Mouse (Mus musculus): ENCODE measurements around the gene Lmod2. TPM values are rescaled to one million over a fixed set of nuclear protein-coding genes. Genes with fewer than 3 reads are reported as not detected.

The Lmod2 gene
- total and polyA plus RNA-seq, 3 experiments, result 0.11 TPM; not detected in 2

DNA sequence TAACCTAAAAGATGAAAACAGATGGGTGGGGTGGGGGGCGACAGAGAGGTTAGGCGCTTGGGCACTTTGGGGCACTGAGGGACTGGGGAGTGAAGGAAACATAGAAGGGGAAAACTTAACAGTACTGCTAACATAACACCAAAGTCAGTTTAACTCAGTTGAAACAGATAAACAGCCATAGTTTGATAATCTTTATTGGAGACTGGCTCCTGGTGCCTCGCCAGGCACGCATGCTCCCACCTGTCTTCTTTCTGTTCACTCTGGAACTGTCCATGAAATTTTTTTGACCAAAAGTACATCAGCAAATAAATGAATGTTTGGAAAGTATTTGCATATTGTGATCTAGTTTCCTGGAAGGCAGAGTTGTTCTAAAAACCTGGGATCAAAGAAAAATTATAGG, 43.7 kb downstream of the Lmod2 start:
- TF ChIP-seq POLR2AphosphoS5 (IDR thresholded peaks at IDR 0.05; ENCODE audit: insufficient replicate concordance, low read depth, low read length) (no peak), GATA2 (IDR thresholded peaks at IDR 0.05; ENCODE audit: borderline replicate concordance, low read depth, low read length) (no peak), GATA1 (IDR thresholded peaks at IDR 0.05; ENCODE audit: borderline replicate concordance, low read length) (no peak)
- no peaks in the 10 kb centered on the region for H3K27me3 ChIP-seq (ENCODE audit: insufficient read depth, low read length)
- no peak overlapping the region for H3K4me3 ChIP-seq (ENCODE audit: low read depth, low read length)
- DNase-seq (ENCODE audit: low spot score) (no peak), ATAC-seq (ENCODE audit: extremely low read depth, insufficient number of reproducible peaks, low FRiP score, poor library complexity, severe bottlenecking) (no peak)
- H3K36me3 ChIP-seq (replicated peaks), result peaks cover 42% of the 10 kb centered on the region
- H3K9me3 ChIP-seq (replicated peaks), result no peaks in the 10 kb centered on the region
- peaks cover 11% of the 10 kb centered on the region for H3K4me1 ChIP-seq (ENCODE audit: insufficient read depth, low read depth, low read length)

DNA sequence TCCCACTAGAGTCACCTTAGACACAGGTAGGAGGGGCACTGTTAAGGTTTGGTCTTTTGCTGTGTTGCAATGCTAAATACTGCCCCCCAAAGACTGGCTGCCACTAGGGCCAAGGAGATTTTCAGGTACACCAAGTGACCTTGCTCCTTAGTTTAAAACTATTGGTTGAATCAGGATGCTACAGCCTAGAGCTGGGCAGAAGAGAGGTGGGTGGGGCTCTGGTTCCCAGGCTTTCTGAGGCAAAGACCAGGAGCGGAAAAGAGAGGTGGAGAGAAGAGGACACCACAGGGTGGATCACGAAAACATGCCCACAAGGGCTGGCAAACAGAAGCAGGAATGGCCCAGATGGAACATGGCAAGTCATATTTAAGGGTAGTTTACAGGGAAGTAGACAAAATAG, 44.6 kb downstream of the Lmod2 start:
- Histone ChIP-seq H3K4me3 (ENCODE audit: low read depth, low read length) (no peak overlapping the region), H3K27me3 (ENCODE audit: insufficient read depth, low read length) (no peaks in the 10 kb centered on the region), H3K36me3 (replicated peaks) (peaks cover 40% of the 10 kb centered on the region), H3K4me1 (ENCODE audit: insufficient read depth, low read depth, low read length) (peaks cover 12% of the 10 kb centered on the region), H3K9me3 (replicated peaks) (no peaks in the 10 kb centered on the region)
- DNase-seq (ENCODE audit: low spot score) (no peak), ATAC-seq (ENCODE audit: extremely low read depth, insufficient number of reproducible peaks, low FRiP score, poor library complexity, severe bottlenecking) (no peak)
- no peak for TF ChIP-seq POLR2AphosphoS5 (IDR thresholded peaks at IDR 0.05; ENCODE audit: insufficient replicate concordance, low read depth, low read length)
- TF ChIP-seq GATA1 (IDR thresholded peaks at IDR 0.05; ENCODE audit: borderline replicate concordance, low read length), result no peak
- TF ChIP-seq TAL1 (conservative IDR thresholded peaks at IDR 0.05; ENCODE audit: low read depth, low read length), result no peak
- TF ChIP-seq CTCF (IDR thresholded peaks at IDR 0.05; ENCODE audit: low read depth, low read length), result no peak
- no peak for TF ChIP-seq GATA2 (IDR thresholded peaks at IDR 0.05; ENCODE audit: borderline replicate concordance, low read depth, low read length)

GRCm38 (mm10) chr6:24642960-24643359, 45.4 kb downstream of the Lmod2 start:
- Histone ChIP-seq H3K27me3 (ENCODE audit: insufficient read depth, low read length) (no peaks in the 10 kb centered on the region), H3K36me3 (replicated peaks) (peaks cover 37% of the 10 kb centered on the region), H3K4me1 (ENCODE audit: insufficient read depth, low read depth, low read length) (peaks cover 15% of the 10 kb centered on the region), H3K4me3 (ENCODE audit: low read depth, low read length) (no peak overlapping the region), H3K9me3 (replicated peaks) (no peaks in the 10 kb centered on the region)
- ATAC-seq (ENCODE audit: extremely low read depth, insufficient number of reproducible peaks, low FRiP score, poor library complexity, severe bottlenecking) (no peak), DNase-seq (ENCODE audit: low spot score) (no peak)
- TF ChIP-seq POLR2AphosphoS5 (IDR thresholded peaks at IDR 0.05; ENCODE audit: insufficient replicate concordance, low read depth, low read length) (no peak), CTCF (IDR thresholded peaks at IDR 0.05; ENCODE audit: low read depth, low read length) (no peak), GATA1 (IDR thresholded peaks at IDR 0.05; ENCODE audit: borderline replicate concordance, low read length) (no peak)

DNA sequence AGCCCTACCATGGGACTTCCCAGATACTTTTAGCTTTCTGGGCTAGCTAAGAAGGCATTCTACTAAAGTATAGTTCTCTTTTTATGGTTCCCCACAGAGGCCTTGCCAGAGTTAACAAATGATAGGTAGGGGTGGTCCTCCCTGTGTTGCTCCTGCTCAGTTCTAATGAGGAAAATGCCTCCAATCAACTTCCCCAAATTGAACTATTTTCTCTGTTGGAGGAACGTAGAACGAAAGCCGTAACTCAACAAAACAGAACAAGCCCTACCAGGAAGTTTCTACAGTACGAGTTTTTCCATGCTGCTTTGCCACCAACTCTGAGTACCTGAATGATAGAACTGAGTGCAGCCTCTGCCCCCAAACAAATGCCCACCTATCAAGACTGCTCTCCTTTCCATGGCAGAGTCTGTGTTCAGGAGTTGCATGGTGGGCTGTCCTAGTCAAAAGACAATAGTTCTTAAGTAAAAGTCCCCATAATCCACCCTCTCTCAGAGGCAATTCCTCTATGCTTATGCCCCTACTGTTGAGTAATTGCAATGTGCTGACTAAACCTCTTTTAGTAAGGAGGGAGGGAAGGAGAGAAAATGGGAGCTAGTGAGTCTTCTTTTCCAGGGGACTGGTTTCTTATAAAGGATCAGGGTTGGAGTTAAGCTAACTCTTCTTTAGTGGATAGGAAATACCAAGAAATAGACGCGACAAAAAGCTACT, 47.9 kb downstream of the Lmod2 start:
- Histone ChIP-seq H3K4me3 (ENCODE audit: low read depth, low read length) (no peak overlapping the region), H3K9me3 (replicated peaks) (no peaks in the 10 kb centered on the region), H3K27me3 (ENCODE audit: insufficient read depth, low read length) (no peaks in the 10 kb centered on the region), H3K36me3 (replicated peaks) (peaks cover 36% of the 10 kb centered on the region), H3K4me1 (ENCODE audit: insufficient read depth, low read depth, low read length) (peaks cover 21% of the 10 kb centered on the region)
- no peak for TF ChIP-seq GATA1 (IDR thresholded peaks at IDR 0.05; ENCODE audit: borderline replicate concordance, low read length)
- no peak for TF ChIP-seq CTCF (IDR thresholded peaks at IDR 0.05; ENCODE audit: low read depth, low read length)
- TF ChIP-seq GATA2 (IDR thresholded peaks at IDR 0.05; ENCODE audit: borderline replicate concordance, low read depth, low read length), result no peak
- TF ChIP-seq TAL1 (conservative IDR thresholded peaks at IDR 0.05; ENCODE audit: low read depth, low read length), result no peak
- no peak for TF ChIP-seq POLR2AphosphoS5 (IDR thresholded peaks at IDR 0.05; ENCODE audit: insufficient replicate concordance, low read depth, low read length)
- ATAC-seq (ENCODE audit: extremely low read depth, insufficient number of reproducible peaks, low FRiP score, poor library complexity, severe bottlenecking) (no peak), DNase-seq (ENCODE audit: low spot score) (no peak)

DNA sequence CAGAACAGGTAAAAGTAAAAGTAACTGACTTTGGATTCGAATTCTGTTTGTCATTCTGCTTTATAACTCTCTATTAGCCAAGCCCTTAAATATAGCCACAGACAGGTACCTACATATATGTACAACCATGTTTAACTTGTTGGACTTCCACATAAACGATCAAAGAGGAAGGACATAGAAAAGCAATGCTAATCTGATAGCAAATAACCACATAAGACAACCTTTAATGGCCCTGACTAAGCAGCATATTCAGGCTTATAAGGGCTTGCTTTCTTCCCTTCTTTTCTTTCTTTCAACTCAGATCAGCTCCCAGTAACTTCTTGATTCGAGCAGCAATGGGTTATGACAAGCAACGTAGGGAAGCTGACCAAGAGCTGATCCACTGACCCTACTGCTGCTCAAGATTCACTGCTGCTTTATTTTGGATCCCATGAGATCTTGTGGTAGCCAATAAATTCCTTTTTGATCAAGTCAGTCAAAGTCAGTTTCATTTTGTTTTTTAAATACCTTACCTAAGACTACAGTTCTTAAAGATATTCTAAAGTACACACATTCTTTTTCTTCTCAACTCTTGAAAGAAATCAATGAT, 49.6 kb downstream of the Lmod2 start:
- peaks cover 34% of the 10 kb centered on the region for H3K36me3 ChIP-seq (replicated peaks)
- peaks cover 29% of the 10 kb centered on the region for H3K4me1 ChIP-seq (ENCODE audit: insufficient read depth, low read depth, low read length)
- TF ChIP-seq CTCF (IDR thresholded peaks at IDR 0.05; ENCODE audit: low read depth, low read length) (no peak), POLR2AphosphoS5 (IDR thresholded peaks at IDR 0.05; ENCODE audit: insufficient replicate concordance, low read depth, low read length) (no peak), GATA2 (IDR thresholded peaks at IDR 0.05; ENCODE audit: borderline replicate concordance, low read depth, low read length) (no peak), TAL1 (conservative IDR thresholded peaks at IDR 0.05; ENCODE audit: low read depth, low read length) (no peak), GATA1 (IDR thresholded peaks at IDR 0.05; ENCODE audit: borderline replicate concordance, low read length) (no peak)
- ATAC-seq (ENCODE audit: extremely low read depth, insufficient number of reproducible peaks, low FRiP score, poor library complexity, severe bottlenecking), result no peak; the same call in 1 of the 2 replicates
- no peaks in the 10 kb centered on the region for H3K27me3 ChIP-seq (ENCODE audit: insufficient read depth, low read length)
- H3K4me3 ChIP-seq (ENCODE audit: low read depth, low read length), result no peak overlapping the region
- no peak for DNase-seq (ENCODE audit: low spot score)
- H3K9me3 ChIP-seq (replicated peaks), result no peaks in the 10 kb centered on the region

GRCm38 (mm10) chr6:24648403-24648802, 50.8 kb downstream of the Lmod2 start:
- Histone ChIP-seq H3K27me3 (ENCODE audit: insufficient read depth, low read length) (no peaks in the 10 kb centered on the region), H3K36me3 (replicated peaks) (peaks cover 32% of the 10 kb centered on the region), H3K9me3 (replicated peaks) (no peaks in the 10 kb centered on the region), H3K4me3 (ENCODE audit: low read depth, low read length) (no peak overlapping the region), H3K4me1 (ENCODE audit: insufficient read depth, low read depth, low read length) (peaks cover 29% of the 10 kb centered on the region)
- DNase-seq (ENCODE audit: low spot score) (no peak), ATAC-seq (ENCODE audit: extremely low read depth, insufficient number of reproducible peaks, low FRiP score, poor library complexity, severe bottlenecking) (no peak)
- no peak for TF ChIP-seq CTCF (IDR thresholded peaks at IDR 0.05; ENCODE audit: low read depth, low read length)
- no peak for TF ChIP-seq GATA1 (IDR thresholded peaks at IDR 0.05; ENCODE audit: borderline replicate concordance, low read length)
- TF ChIP-seq GATA2 (IDR thresholded peaks at IDR 0.05; ENCODE audit: borderline replicate concordance, low read depth, low read length), result no peak
- TF ChIP-seq POLR2AphosphoS5 (IDR thresholded peaks at IDR 0.05; ENCODE audit: insufficient replicate concordance, low read depth, low read length), result no peak
- TF ChIP-seq TAL1 (conservative IDR thresholded peaks at IDR 0.05; ENCODE audit: low read depth, low read length), result no peak
